Mouse (Mus musculus) MEL (cell line): ENCODE results near the gene Ndrg3. TPM values are rescaled to one million over a fixed set of nuclear protein-coding genes. Genes with fewer than 3 reads are reported as not detected.

Experiments used
- DNase-seq: peaks from one replicate; pipeline ENCODE4 v3.0.0; 2011; ENCODE audit warnings: low read depth, low spot score
- H3K27ac ChIP-seq: 2 replicates; pipeline ENCODE4 v1.5.1; 2012; ENCODE audit warnings: low read depth, mild to moderate bottlenecking, control low read depth, low read length, moderate library complexity; ENCODE audit not compliant: control insufficient read depth
- H3K27me3 ChIP-seq, 2 experiments: fragments of 150-350 bp in 1 of 2; sonication (generic) in 1 of 2; 2 replicates each; pipeline ENCODE4 v1.6.1; 2012; ENCODE audit warnings: low read length in 2 of 2, mild to moderate bottlenecking in 2 of 2, improper control_type of control experiment in 1 of 2, moderate library complexity in 1 of 2; ENCODE audit not compliant: insufficient read depth in 2 of 2, control insufficient read depth in 1 of 2
- H3K36me3 ChIP-seq, 2 experiments: 2 replicates each; pipeline ENCODE4 v1.6.1; 2012 to 2014; ENCODE audit warnings: low read length in 2 of 2, improper control_type of control experiment in 1 of 2, inconsistent platforms in 1 of 2, mild to moderate bottlenecking in 1 of 2; ENCODE audit not compliant: insufficient read depth in 2 of 2, control insufficient read depth in 1 of 2
- H3K4me1 ChIP-seq, 2 experiments: fragments of 150-350 bp in 1 of 2; sonication (generic) in 1 of 2; 2 replicates each; pipeline ENCODE4 v1.6.1; 2012; ENCODE audit warnings: low read length in 2 of 2, improper control_type of control experiment in 1 of 2, mild to moderate bottlenecking in 1 of 2; ENCODE audit not compliant: insufficient read depth in 2 of 2, control insufficient read depth in 1 of 2
- H3K4me3 ChIP-seq, 2 experiments: fragments of 150-350 bp in 1 of 2; sonication (generic) in 1 of 2; 2 replicates each; pipeline ENCODE4 v1.5.1; 2012; ENCODE audit warnings: low read depth in 2 of 2, low read length in 2 of 2, mild to moderate bottlenecking in 2 of 2, moderate library complexity in 2 of 2, control low read depth in 1 of 2, improper control_type of control experiment in 1 of 2; ENCODE audit not compliant: control insufficient read depth in 1 of 2, insufficient read depth in 1 of 2
- H3K79me2 ChIP-seq: 2 replicates; pipeline ENCODE4 v1.6.1; 2012; ENCODE audit warnings: mild to moderate bottlenecking, low read length, moderate library complexity; ENCODE audit not compliant: control insufficient read depth, poor library complexity, insufficient read depth
- H3K9ac ChIP-seq: 2 replicates; pipeline ENCODE4 v1.6.1; 2012; ENCODE audit warnings: low read depth, mild to moderate bottlenecking, control low read depth, low read length, moderate library complexity; ENCODE audit not compliant: control insufficient read depth, poor library complexity, severe bottlenecking
- H3K9me3 ChIP-seq: fragments of 150-350 bp; sonication (generic); replicated peaks from 2 replicates; pipeline ENCODE4 v1.6.1; 2012; ENCODE audit warnings: mild to moderate bottlenecking, low read length, improper control_type of control experiment, moderate library complexity; ENCODE audit not compliant: insufficient read depth
- BHLHE40 ChIP-seq: IDR thresholded peaks from 2 replicates; pipeline ENCODE4 v1.6.1; 2012; ENCODE audit warnings: low read depth, mild to moderate bottlenecking, inconsistent platforms, low read length, improper control_type of control experiment, borderline replicate concordance
- CHD2 ChIP-seq: IDR thresholded peaks from 2 replicates; pipeline ENCODE4 v1.6.1; 2011; ENCODE audit warnings: low read length, improper control_type of control experiment
- CTCF ChIP-seq, 3 experiments: IDR thresholded peaks in 2 of 3; conservative IDR thresholded peaks in 1 of 3; 2 replicates each; pipeline ENCODE4 v1.5.1; 2011 to 2012; ENCODE audit warnings: low read length in 3 of 3, low read depth in 2 of 3, mild to moderate bottlenecking in 2 of 3, improper control_type of control experiment in 1 of 3, inconsistent platforms in 1 of 3, mixed read lengths in 1 of 3, moderate library complexity in 1 of 3; ENCODE audit not compliant: control insufficient read depth in 1 of 3, insufficient read depth in 1 of 3, poor library complexity in 1 of 3, severe bottlenecking in 1 of 3
- E2F4 ChIP-seq: IDR thresholded peaks from 2 replicates; pipeline ENCODE4 v1.6.1; 2011; ENCODE audit warnings: low read depth, low read length, improper control_type of control experiment, borderline replicate concordance
- ELF1 ChIP-seq: IDR thresholded peaks from 2 replicates; pipeline ENCODE4 v1.6.1; 2014; ENCODE audit warnings: low read depth, mild to moderate bottlenecking, inconsistent platforms, low read length, improper control_type of control experiment, moderate library complexity
- EP300 ChIP-seq, 2 experiments: IDR thresholded peaks; 2 replicates each; pipeline ENCODE4 v1.6.1; 2011; ENCODE audit warnings: improper control_type of control experiment in 2 of 2, low read length in 2 of 2, low read depth in 1 of 2, mild to moderate bottlenecking in 1 of 2
- HCFC1 ChIP-seq: IDR thresholded peaks from 2 replicates; pipeline ENCODE4 v1.6.1; 2012; ENCODE audit warnings: low read depth, mild to moderate bottlenecking, inconsistent platforms, low read length, improper control_type of control experiment, moderate library complexity
- KAT2A ChIP-seq: conservative IDR thresholded peaks from 2 replicates; pipeline ENCODE4 v1.6.1; 2012; ENCODE audit warnings: low read depth, low read length, improper control_type of control experiment, inconsistent platforms
- MAX ChIP-seq: IDR thresholded peaks from 2 replicates; pipeline ENCODE4 v1.6.1; 2011; ENCODE audit warnings: low read length, improper control_type of control experiment
- MAZ ChIP-seq: IDR thresholded peaks from 2 replicates; pipeline ENCODE4 v1.6.1; 2012; ENCODE audit warnings: low read depth, mild to moderate bottlenecking, inconsistent platforms, low read length, improper control_type of control experiment
- MEF2A ChIP-seq: IDR thresholded peaks from 2 replicates; pipeline ENCODE4 v1.6.1; 2014; ENCODE audit warnings: low read depth, mild to moderate bottlenecking, inconsistent platforms, low read length, improper control_type of control experiment; ENCODE audit not compliant: poor library complexity, insufficient replicate concordance, severe bottlenecking; ENCODE audit errors: extremely low read depth
- NELFE ChIP-seq: IDR thresholded peaks from 2 replicates; pipeline ENCODE4 v1.6.1; 2011; ENCODE audit warnings: low read depth, low read length, improper control_type of control experiment
- POLR2AphosphoS5 ChIP-seq: IDR thresholded peaks from 2 replicates; pipeline ENCODE4 v1.6.1; 2012; ENCODE audit warnings: low read depth, borderline replicate concordance, mild to moderate bottlenecking, inconsistent platforms, low read length, moderate library complexity, mixed read lengths
- RCOR1 ChIP-seq: IDR thresholded peaks from 2 replicates; pipeline ENCODE4 v1.6.1; 2012; ENCODE audit warnings: low read depth, mild to moderate bottlenecking, inconsistent platforms, low read length, improper control_type of control experiment
- SIN3A ChIP-seq: IDR thresholded peaks from 2 replicates; pipeline ENCODE4 v1.6.1; 2012; ENCODE audit warnings: low read length, improper control_type of control experiment, inconsistent platforms
- TBP ChIP-seq: IDR thresholded peaks from 2 replicates; pipeline ENCODE4 v1.8.0; 2011; ENCODE audit warnings: low read depth, low read length, improper control_type of control experiment
- TCF12 ChIP-seq: IDR thresholded peaks from 2 replicates; pipeline ENCODE4 v1.6.1; 2014; ENCODE audit warnings: low read depth, mild to moderate bottlenecking, inconsistent platforms, low read length, improper control_type of control experiment, moderate library complexity
- USF2 ChIP-seq, 2 experiments: IDR thresholded peaks; 2 replicates each; pipeline ENCODE4 v1.6.1; 2011 to 2012; ENCODE audit warnings: improper control_type of control experiment in 2 of 2, low read length in 2 of 2, borderline replicate concordance in 1 of 2, inconsistent platforms in 1 of 2, low read depth in 1 of 2, mild to moderate bottlenecking in 1 of 2; ENCODE audit not compliant: insufficient read depth in 1 of 2
- ZC3H11A ChIP-seq: IDR thresholded peaks from 2 replicates; pipeline ENCODE4 v1.6.1; 2012; ENCODE audit warnings: low read depth, mild to moderate bottlenecking, inconsistent platforms, low read length, improper control_type of control experiment
- ZKSCAN1 ChIP-seq: IDR thresholded peaks from 2 replicates; pipeline ENCODE4 v1.6.1; 2012; ENCODE audit warnings: low read depth, mild to moderate bottlenecking, inconsistent platforms, low read length, improper control_type of control experiment, moderate library complexity
- ZMIZ1 ChIP-seq: IDR thresholded peaks from 2 replicates; pipeline ENCODE4 v1.6.1; 2012; ENCODE audit warnings: low read depth, mild to moderate bottlenecking, inconsistent platforms, low read length, improper control_type of control experiment, moderate library complexity
- polyA plus RNA-seq, 2 experiments: library from polyadenylated mRNA; stranded (reverse) in 1 of 2; unstranded in 1 of 2; fragments of >175 nt in 1 of 2; fragments of >200 nt in 1 of 2; gene quantifications; 2 replicates each; pipeline versions ENCODE4 v1.2.1 to v1.2.4; 2012; ENCODE audit warnings: low replicate concordance in 2 of 2, low read depth in 1 of 2; ENCODE audit not compliant: insufficient read length in 2 of 2, insufficient read depth in 1 of 2, missing spikeins in 1 of 2
- total RNA-seq: library from RNA; depleted of rRNA; stranded (reverse); fragments of 300-350 nt; gene quantifications from 2 replicates; pipeline ENCODE4 v1.2.3, GENCODE M21; 2012

Ndrg3 gene
- total and polyA plus RNA-seq, 3 experiments, result 19.0 to 39.6 TPM; not detected in 1

GRCm38 (mm10) chr2:156974967-156975366 is 16.9 kb downstream of the Ndrg3 start:
- H3K4me3 ChIP-seq, result no peak overlapping the region
- no peak overlapping the region for H3K27ac ChIP-seq
- TF ChIP-seq ELF1 (no peak), USF2 (IDR thresholded peaks at IDR 0.05; ENCODE audit: borderline replicate concordance in 1 of 2, insufficient read depth in 1 of 2, low read depth in 1 of 2, low read length in 2 of 2) (no peak), E2F4 (no peak), CTCF (IDR thresholded peaks at IDR 0.05 in 2 of 3, conservative IDR thresholded peaks at IDR 0.05 in 1 of 3; ENCODE audit: control insufficient read depth in 1 of 3, insufficient read depth in 1 of 3, low read depth in 2 of 3, low read length in 3 of 3, poor library complexity in 1 of 3, severe bottlenecking in 1 of 3) (no peak), KAT2A (no peak), MAZ (no peak), HCFC1 (no peak), ZMIZ1 (no peak), NELFE (no peak), SIN3A (no peak), MAX (no peak), ZKSCAN1 (no peak), BHLHE40 (no peak), TBP (no peak)
- H3K9ac ChIP-seq, result no peak overlapping the region
- H3K79me2 ChIP-seq, result no peaks in the 10 kb centered on the region
- no peaks in the 10 kb centered on the region for H3K4me1 ChIP-seq
- no peaks in the 10 kb centered on the region; a peak in 1 of 4 replicates for H3K36me3 ChIP-seq
- H3K9me3 ChIP-seq, result no peaks in the 10 kb centered on the region
- no peak for DNase-seq
- no peaks in the 10 kb centered on the region for H3K27me3 ChIP-seq

GRCm38 (mm10) chr2:156973316-156974100 is 18.3 kb downstream of the Ndrg3 start:
- Histone ChIP-seq H3K9me3 (no peaks in the 10 kb centered on the region), H3K4me3 (no peak overlapping the region), H3K9ac (no peak overlapping the region)
- TF ChIP-seq CHD2 (no peak), KAT2A (no peak), EP300 (IDR thresholded peaks at IDR 0.05; ENCODE audit: low read depth in 1 of 2, low read length in 2 of 2) (no peak), ZC3H11A (no peak), POLR2AphosphoS5 (no peak), E2F4 (no peak), ELF1 (no peak), MAX (no peak), TCF12 (no peak), CTCF (IDR thresholded peaks at IDR 0.05 in 2 of 3, conservative IDR thresholded peaks at IDR 0.05 in 1 of 3; ENCODE audit: control insufficient read depth in 1 of 3, insufficient read depth in 1 of 3, low read depth in 2 of 3, low read length in 3 of 3, poor library complexity in 1 of 3, severe bottlenecking in 1 of 3) (no peak), TBP (no peak), MEF2A (no peak), RCOR1 (no peak), ZKSCAN1 (no peak), SIN3A (no peak)
- TF ChIP-seq, all 39 proteins: peak for 0
- Histone ChIP-seq H3K79me2 (no peaks in the 10 kb centered on the region), H3K4me1 (no peaks in the 10 kb centered on the region), H3K36me3 (no peaks in the 10 kb centered on the region; a peak in 1 of 4 replicates), H3K27me3 (no peaks in the 10 kb centered on the region), H3K27ac (no peak overlapping the region)
- no peak for DNase-seq
